Mouse (Mus musculus) spleen, adult 2 months (tissue): Measurements from ENCODE around the gene Nol4l.

Experiments used
- CTCF ChIP-seq: fragments of 200-500 bp; IDR thresholded peaks from 2 replicates; pipeline ENCODE4 v1.5.1; 2011; ENCODE audit warnings: mild to moderate bottlenecking, inconsistent platforms; ENCODE audit not compliant: insufficient read depth, insufficient read length, insufficient replicate concordance; ENCODE audit errors: extremely low read depth
- POLR2A ChIP-seq: fragments of 200-500 bp; IDR thresholded peaks from 2 replicates; pipeline ENCODE4 v1.6.1; 2011; ENCODE audit warnings: low read depth, low read length, inconsistent platforms

GRCm38 (mm10) chr2:153423113-153423512, 106.7 kb downstream of the Nol4l start:
- TF ChIP-seq CTCF (no peak), POLR2A (no peak)
